Mouse (Mus musculus) cerebellum, adult 2 months (tissue): ENCODE measurements around the gene Il17ra.

Experiments used
- CTCF ChIP-seq: fragments of 200-500 bp; IDR thresholded peaks from 2 replicates; pipeline ENCODE4 v1.5.1; 2011; ENCODE audit warnings: low read depth, mild to moderate bottlenecking, control low read depth, low read length, moderate library complexity, borderline replicate concordance; ENCODE audit not compliant: insufficient read depth
- POLR2A ChIP-seq: fragments of 200-500 bp; IDR thresholded peaks from 2 replicates; pipeline ENCODE4 v1.6.1; 2011; ENCODE audit warnings: low read length, control low read depth, borderline replicate concordance; ENCODE audit not compliant: insufficient read depth

- TF ChIP-seq CTCF: no peak
- no peak for TF ChIP-seq POLR2A
Observed at GRCm38 (mm10) chr6:120457751-120458150, 5.3 kb upstream of the Il17ra start.
